Mouse (Mus musculus): ENCODE results near the gene Defb5. TPM values are rescaled to one million over a fixed set of nuclear protein-coding genes. Genes with fewer than 3 reads are reported as not detected.
"Not testable (repeated sequence)": the region's sequence is repeated elsewhere in the genome, so short reads cannot be mapped to it uniquely, and the experiment has no call there.

Gene Defb5
- total and polyA plus RNA-seq, 3 experiments = not detected

GRCm38 (mm10) chr8:19259667-19260066, 12.3 kb downstream of the Defb5 start:
- Histone ChIP-seq H3K4me3 (ENCODE audit: control insufficient read depth in 1 of 2, insufficient read depth in 1 of 2, low read depth in 2 of 2, low read length in 2 of 2) (no peak overlapping the region), H3K4me1 (ENCODE audit: control insufficient read depth in 1 of 2, insufficient read depth in 2 of 2, low read length in 2 of 2) (no peaks in the 10 kb centered on the region), H3K27me3 (ENCODE audit: control insufficient read depth in 1 of 2, insufficient read depth in 2 of 2, low read length in 2 of 2) (no peaks in the 10 kb centered on the region), H3K9me3 (replicated peaks; ENCODE audit: insufficient read depth, low read length) (no peaks in the 10 kb centered on the region), H3K27ac (ENCODE audit: control insufficient read depth, low read depth, low read length) (no peak overlapping the region), H3K36me3 (ENCODE audit: control insufficient read depth in 1 of 2, insufficient read depth in 2 of 2, low read length in 2 of 2) (no peaks in the 10 kb centered on the region), H3K79me2 (ENCODE audit: control insufficient read depth, insufficient read depth, low read length, poor library complexity) (no peaks in the 10 kb centered on the region), H3K9ac (ENCODE audit: control insufficient read depth, low read depth, low read length, poor library complexity, severe bottlenecking) (no peak overlapping the region)
- no peak for DNase-seq (ENCODE audit: low read depth, low spot score)
- TF ChIP-seq HCFC1 (IDR thresholded peaks at IDR 0.05; ENCODE audit: low read depth, low read length) (no peak), JUND (IDR thresholded peaks at IDR 0.05; ENCODE audit: low read depth, low read length) (no peak), UBTF (IDR thresholded peaks at IDR 0.05; ENCODE audit: borderline replicate concordance, insufficient read depth, low read depth, low read length) (no peak), ZKSCAN1 (IDR thresholded peaks at IDR 0.05; ENCODE audit: low read depth, low read length) (no peak), CHD1 (IDR thresholded peaks at IDR 0.05; ENCODE audit: low read depth, low read length) (no peak), KAT2A (conservative IDR thresholded peaks at IDR 0.05; ENCODE audit: low read depth, low read length) (no peak), RCOR1 (IDR thresholded peaks at IDR 0.05; ENCODE audit: low read depth, low read length) (no peak), GABPA (IDR thresholded peaks at IDR 0.05; ENCODE audit: low read depth, low read length) (no peak), MXI1 (IDR thresholded peaks at IDR 0.05; ENCODE audit: low read depth, low read length) (no peak), SMC3 (IDR thresholded peaks at IDR 0.05; ENCODE audit: low read depth, low read length) (no peak), USF1 (IDR thresholded peaks at IDR 0.05; ENCODE audit: low read depth, low read length) (no peak), TAL1 (IDR thresholded peaks at IDR 0.05; ENCODE audit: low read length) (no peak), TCF12 (IDR thresholded peaks at IDR 0.05; ENCODE audit: low read depth, low read length) (no peak), NELFE (IDR thresholded peaks at IDR 0.05; ENCODE audit: low read depth, low read length) (no peak), POLR2A (IDR thresholded peaks at IDR 0.05; ENCODE audit: control insufficient read depth in 1 of 2, insufficient read depth in 1 of 2, low read depth in 1 of 2, low read length in 2 of 2, poor library complexity in 1 of 2) (no peak), TBP (IDR thresholded peaks at IDR 0.05; ENCODE audit: low read depth, low read length) (no peak), ZC3H11A (IDR thresholded peaks at IDR 0.05; ENCODE audit: low read depth, low read length) (no peak), MYB (IDR thresholded peaks at IDR 0.05; ENCODE audit: low read depth, low read length) (no peak), BHLHE40 (IDR thresholded peaks at IDR 0.05; ENCODE audit: borderline replicate concordance, low read depth, low read length) (no peak)

- H3K4me1 ChIP-seq (ENCODE audit: control insufficient read depth in 1 of 2, insufficient read depth in 2 of 2, low read length in 2 of 2); H3K9me3 ChIP-seq (replicated peaks; ENCODE audit: insufficient read depth, low read length); DNase-seq (ENCODE audit: low read depth, low spot score); H3K27me3 ChIP-seq (ENCODE audit: control insufficient read depth in 1 of 2, insufficient read depth in 2 of 2, low read length in 2 of 2); H3K9ac ChIP-seq (ENCODE audit: control insufficient read depth, low read depth, low read length, poor library complexity, severe bottlenecking); H3K27ac ChIP-seq (ENCODE audit: control insufficient read depth, low read depth, low read length); H3K79me2 ChIP-seq (ENCODE audit: control insufficient read depth, insufficient read depth, low read length, poor library complexity); H3K36me3 ChIP-seq (ENCODE audit: control insufficient read depth in 1 of 2, insufficient read depth in 2 of 2, low read length in 2 of 2); H3K4me3 ChIP-seq (ENCODE audit: control insufficient read depth in 1 of 2, insufficient read depth in 1 of 2, low read depth in 2 of 2, low read length in 2 of 2): not testable (repeated sequence)
Observed at GRCm38 (mm10) chr8:19293060-19293459, 45.7 kb downstream of the Defb5 start, which contains the start of gene Defb3. Gene Defb3, plus strand, starts transcription at chr8:19293360.

GRCm38 (mm10) chr8:19298361-19298760, 51.0 kb downstream of the Defb5 start:
- not testable (repeated sequence) for H3K4me3 ChIP-seq (ENCODE audit: control insufficient read depth in 1 of 2, insufficient read depth in 1 of 2, low read depth in 2 of 2, low read length in 2 of 2); H3K36me3 ChIP-seq (ENCODE audit: control insufficient read depth in 1 of 2, insufficient read depth in 2 of 2, low read length in 2 of 2); H3K9ac ChIP-seq (ENCODE audit: control insufficient read depth, low read depth, low read length, poor library complexity, severe bottlenecking); H3K27me3 ChIP-seq (ENCODE audit: control insufficient read depth in 1 of 2, insufficient read depth in 2 of 2, low read length in 2 of 2); DNase-seq (ENCODE audit: low read depth, low spot score); H3K27ac ChIP-seq (ENCODE audit: control insufficient read depth, low read depth, low read length); H3K4me1 ChIP-seq (ENCODE audit: control insufficient read depth in 1 of 2, insufficient read depth in 2 of 2, low read length in 2 of 2); H3K79me2 ChIP-seq (ENCODE audit: control insufficient read depth, insufficient read depth, low read length, poor library complexity); H3K9me3 ChIP-seq (replicated peaks; ENCODE audit: insufficient read depth, low read length)
